Mouse (Mus musculus) stomach, embryonic 16.5 days (tissue): ENCODE measurements around the gene Hist1h3a. TPM values are rescaled to one million over a fixed set of nuclear protein-coding genes. Genes with fewer than 3 reads are reported as not detected.

Source experiments
- ATAC-seq: fragments of 200-750 bp; cut with Nextera tagmentation; 2 replicates; pipeline ENCODE4 v1.8.0; 2017; ENCODE audit warnings: moderate number of reproducible peaks, moderate TSS enrichment; ENCODE audit not compliant: insufficient read depth, low FRiP score
- H3K27ac ChIP-seq: fragments of 300-500 bp; sonication (generic); 2 replicates; pipeline ENCODE4 v1.5.1; 2014; ENCODE audit warnings: low read length
- H3K27me3 ChIP-seq: fragments of 300-500 bp; sonication (generic); 2 replicates; pipeline ENCODE4 v1.6.1; 2014; ENCODE audit warnings: low read length, control low read depth, mixed read lengths; ENCODE audit not compliant: control insufficient read depth, insufficient read depth
- H3K36me3 ChIP-seq: fragments of 300-500 bp; sonication (generic); 2 replicates; pipeline ENCODE4 v1.6.1; 2014; ENCODE audit warnings: low read length; ENCODE audit not compliant: control insufficient read depth, insufficient read depth
- H3K4me1 ChIP-seq: fragments of 300-500 bp; sonication (generic); 2 replicates; pipeline ENCODE4 v1.6.1; 2014; ENCODE audit warnings: low read length, control low read depth, mixed read lengths; ENCODE audit not compliant: control insufficient read depth, insufficient read depth
- H3K4me2 ChIP-seq: fragments of 300-500 bp; sonication (generic); 2 replicates; pipeline ENCODE4 v1.6.1; 2014; ENCODE audit warnings: low read depth, low read length, mixed read lengths
- H3K4me3 ChIP-seq: fragments of 300-500 bp; sonication (generic); replicated peaks from 2 replicates; pipeline ENCODE4 v1.5.1; 2014; ENCODE audit warnings: mild to moderate bottlenecking, low read length
- H3K9ac ChIP-seq: fragments of 300-500 bp; sonication (generic); 2 replicates; pipeline ENCODE4 v1.6.1; 2014; ENCODE audit warnings: low read length
- H3K9me3 ChIP-seq: fragments of 300-500 bp; sonication (generic); replicated peaks from 2 replicates; pipeline ENCODE4 v1.6.1; 2016; ENCODE audit warnings: low read length, control low read depth; ENCODE audit not compliant: control insufficient read depth
- WGBS: fragments of 180-500 bp; shearing (Covaris S2); extraction: QIAGEN DNeasy Blood & Tissue Kit; methylation state at CpG from one replicate; pipeline ENCODE4 v1.1.7; 2014; 5-methylcytosine and 5-hydroxymethylcytosine counted together
- polyA plus RNA-seq: library from polyadenylated mRNA; unstranded; fragments of >200 nt; fragmentation: Nextera tagmentation; extraction: Ambion mirVana; gene quantifications from 2 replicates; pipeline ENCODE4 v1.2.1, GENCODE M21; 2015

Hist1h3a gene
- polyA plus RNA-seq, 1 experiment from 2014 or later: 3.5 TPM

DNA sequence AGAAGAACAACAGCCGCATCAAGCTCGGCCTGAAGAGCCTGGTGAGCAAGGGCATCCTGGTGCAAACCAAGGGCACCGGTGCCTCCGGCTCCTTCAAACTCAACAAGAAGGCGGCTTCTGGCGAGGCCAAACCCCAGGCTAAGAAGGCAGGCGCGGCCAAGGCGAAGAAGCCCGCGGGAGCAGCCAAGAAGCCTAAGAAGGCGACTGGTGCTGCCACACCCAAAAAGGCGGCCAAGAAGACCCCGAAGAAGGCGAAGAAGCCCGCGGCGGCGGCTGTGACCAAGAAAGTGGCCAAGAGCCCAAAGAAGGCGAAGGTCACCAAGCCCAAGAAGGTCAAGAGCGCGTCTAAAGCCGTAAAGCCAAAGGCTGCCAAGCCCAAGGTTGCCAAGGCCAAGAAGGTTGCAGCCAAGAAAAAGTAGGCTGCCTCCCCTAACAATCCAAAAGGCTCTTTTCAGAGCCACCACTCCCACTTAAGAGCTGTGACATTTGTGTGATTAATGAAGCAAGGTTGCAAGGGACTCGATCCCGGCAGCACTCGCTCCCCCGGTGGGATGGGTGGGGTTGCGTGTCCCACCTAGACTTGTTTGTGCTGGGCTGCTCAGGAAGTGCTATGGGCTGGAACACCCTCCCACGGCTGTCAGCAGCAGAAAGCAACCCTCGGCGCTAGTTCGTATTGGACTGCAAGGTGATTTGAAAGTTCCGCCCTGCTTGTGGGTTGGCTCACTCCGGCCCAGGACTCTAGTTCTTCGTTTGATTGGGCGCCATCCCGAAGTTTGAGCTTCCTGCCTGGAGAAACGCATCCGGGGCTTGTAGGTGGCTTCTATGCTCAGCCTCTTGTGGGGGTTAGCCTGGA is 22.9 kb downstream of the Hist1h3a start:
- Histone ChIP-seq H3K9me3 (no peaks in the 10 kb centered on the region), H3K4me3 (peak overlapping the region; percentile 70), H3K4me2 (peak overlapping the region; percentile 91), H3K9ac (peak overlapping the region; percentile 85), H3K36me3 (no peaks in the 10 kb centered on the region), H3K4me1 (peaks cover 17% of the 10 kb centered on the region; the same call in 1 of the 2 replicates), H3K27me3 (no peaks in the 10 kb centered on the region), H3K27ac (peak overlapping the region; percentile 99)
- WGBS: under 1% methylated on average over 39 of the region's 39 CpGs
- peak; percentile 93 for ATAC-seq

DNA sequence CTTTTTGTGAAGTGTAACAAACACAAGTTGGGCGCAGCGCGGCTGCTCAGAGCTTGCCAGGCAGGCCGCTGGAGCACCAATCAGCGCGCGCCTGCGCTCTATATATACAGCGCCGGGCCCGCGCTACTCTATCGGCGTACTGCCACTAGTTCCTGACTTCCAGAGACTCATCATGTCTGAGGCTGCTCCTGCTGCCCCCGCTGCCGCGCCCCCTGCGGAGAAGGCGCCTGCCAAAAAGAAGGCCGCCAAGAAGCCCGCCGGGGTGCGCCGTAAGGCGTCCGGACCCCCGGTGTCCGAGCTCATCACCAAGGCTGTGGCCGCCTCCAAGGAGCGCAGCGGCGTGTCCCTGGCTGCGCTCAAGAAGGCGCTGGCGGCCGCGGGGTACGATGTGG is 23.5 kb downstream of the Hist1h3a start, which contains the start of gene Hist1h1c:
Gene Hist1h1c (plus strand): TSS at position 132 of the 392 bp plus-strand sequence.
- H3K4me2 ChIP-seq: peak within 1 kb of the TSS; percentile 91
- no peaks in the 10 kb centered on the region for H3K9me3 ChIP-seq
- peaks cover 13% of the 10 kb centered on the region; the same call in 1 of the 2 replicates for H3K4me1 ChIP-seq
- H3K9ac ChIP-seq: peak within 1 kb of the TSS; percentile 85
- ATAC-seq: peak; percentile 92
- H3K27me3 ChIP-seq: no peaks in the 10 kb centered on the region
- under 1% methylated on average over 32 of the region's 38 CpGs for WGBS
- no peaks in the 10 kb centered on the region for H3K36me3 ChIP-seq
- H3K4me3 ChIP-seq: peak within 1 kb of the TSS; percentile 70
- H3K27ac ChIP-seq: peak within 1 kb of the TSS; percentile 99

DNA sequence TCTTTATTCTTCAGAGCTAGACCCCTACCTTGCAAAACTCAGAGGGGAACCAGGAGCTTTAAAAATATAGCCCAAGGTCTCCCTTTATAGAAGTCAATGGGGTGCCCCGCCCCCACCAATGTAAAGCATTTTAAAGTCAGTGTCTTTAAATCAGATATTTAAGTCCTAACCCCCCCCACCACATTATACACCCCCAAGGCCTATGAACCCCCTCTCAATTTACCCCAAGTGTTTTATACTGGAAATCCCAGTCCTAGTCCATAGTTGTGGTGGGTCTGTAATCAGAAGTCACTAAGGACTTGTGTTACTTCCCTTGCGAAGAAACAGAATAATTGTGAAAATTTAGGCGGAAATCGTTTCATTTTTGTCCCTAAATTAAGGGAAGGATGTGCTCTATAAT is 24.1 kb downstream of the Hist1h3a start:
- Histone ChIP-seq H3K4me3 (peak overlapping the region; percentile 70), H3K9ac (peak overlapping the region; percentile 58), H3K4me1 (peaks cover 13% of the 10 kb centered on the region; the same call in 1 of the 2 replicates), H3K27me3 (no peaks in the 10 kb centered on the region), H3K9me3 (no peaks in the 10 kb centered on the region), H3K27ac (peak overlapping the region; percentile 99), H3K4me2 (peak overlapping the region; percentile 39), H3K36me3 (no peaks in the 10 kb centered on the region)
- no peak for ATAC-seq
- WGBS: 23% methylated on average over 4 of the region's 4 CpGs

DNA sequence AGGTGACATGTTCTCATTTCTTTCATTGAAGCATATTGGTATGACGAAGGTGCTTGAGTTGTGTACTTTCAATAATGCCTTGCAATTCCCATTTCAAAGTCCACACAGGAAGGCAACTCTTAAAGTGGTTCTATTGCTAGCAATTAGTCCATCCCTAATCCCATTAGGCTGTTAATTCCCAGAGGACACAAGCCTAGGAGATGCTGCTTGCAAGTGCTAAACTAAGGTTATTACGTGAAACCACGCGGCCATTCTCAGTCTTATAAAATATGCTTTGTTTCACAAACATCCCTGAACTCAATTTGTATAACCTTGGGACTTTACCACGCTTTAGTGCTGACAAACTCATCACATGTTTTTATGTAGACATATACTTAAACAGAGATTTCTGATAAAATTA is 25.1 kb downstream of the Hist1h3a start:
- Histone ChIP-seq H3K27ac (no peak overlapping the region), H3K4me2 (no peak overlapping the region), H3K4me1 (peaks cover 13% of the 10 kb centered on the region; the same call in 1 of the 2 replicates), H3K36me3 (no peaks in the 10 kb centered on the region), H3K9me3 (no peaks in the 10 kb centered on the region), H3K27me3 (no peaks in the 10 kb centered on the region), H3K4me3 (no peak overlapping the region), H3K9ac (no peak overlapping the region)
- ATAC-seq: no peak
- 87% methylated on average over 5 of the region's 5 CpGs for WGBS

DNA sequence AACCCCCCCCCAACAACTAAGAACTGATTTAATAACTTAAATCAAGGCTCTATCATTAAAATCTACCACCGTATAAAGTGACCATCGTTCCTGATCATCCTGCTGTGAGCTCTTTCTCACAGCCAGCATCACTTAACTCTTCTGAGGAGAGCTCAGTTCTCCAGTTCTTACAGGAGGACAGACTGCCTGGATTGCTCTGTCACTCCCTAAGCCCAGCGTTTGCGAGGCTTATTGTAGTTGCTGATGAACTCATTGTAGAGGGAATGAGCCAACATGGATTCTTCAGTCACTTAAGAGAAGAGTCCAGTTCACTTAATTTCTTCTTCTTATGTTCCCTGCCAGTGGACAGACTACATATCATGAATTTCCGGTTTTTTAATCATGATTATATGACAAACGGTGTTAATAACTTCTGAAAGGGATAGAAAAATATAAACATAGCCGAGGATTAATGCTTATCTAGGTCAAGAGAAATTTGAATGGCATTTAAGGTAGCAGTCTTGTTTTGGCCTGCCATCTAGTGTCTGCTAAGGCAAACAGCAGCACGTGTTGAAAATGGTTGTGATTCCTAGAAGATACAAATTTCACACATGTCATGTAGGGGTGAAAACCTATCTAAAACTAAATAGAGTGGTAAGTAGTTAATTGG is 29.9 kb downstream of the Hist1h3a start:
- Histone ChIP-seq H3K27me3 (no peaks in the 10 kb centered on the region), H3K4me2 (no peak overlapping the region), H3K9ac (no peak overlapping the region), H3K36me3 (no peaks in the 10 kb centered on the region), H3K4me1 (no peaks in the 10 kb centered on the region), H3K4me3 (no peak overlapping the region), H3K27ac (no peak overlapping the region), H3K9me3 (no peaks in the 10 kb centered on the region)
- ATAC-seq: no peak
- WGBS: 22% methylated on average over 8 of the region's 8 CpGs

DNA sequence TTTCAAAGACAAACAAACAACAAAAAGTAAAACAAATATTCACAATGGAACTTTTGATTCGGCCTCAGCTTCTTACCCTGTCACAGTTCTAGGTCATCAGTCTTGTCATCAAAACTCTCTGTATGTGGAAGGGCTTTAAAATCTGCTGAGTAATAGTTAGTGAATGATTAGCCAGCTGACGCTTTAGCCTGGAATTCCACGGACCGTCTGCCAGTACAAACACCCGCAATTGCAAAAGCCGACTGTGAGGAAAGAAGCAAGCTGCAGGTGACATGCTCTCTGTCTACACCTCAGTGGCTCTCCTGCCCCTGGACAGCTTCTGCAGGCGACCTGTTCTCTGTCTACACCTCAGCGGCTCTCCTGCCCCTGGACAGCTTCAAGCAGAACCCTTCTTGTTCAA is 31.7 kb downstream of the Hist1h3a start:
- Histone ChIP-seq H3K4me3 (no peak overlapping the region), H3K4me1 (no peaks in the 10 kb centered on the region), H3K4me2 (no peak overlapping the region), H3K36me3 (no peaks in the 10 kb centered on the region), H3K9me3 (no peaks in the 10 kb centered on the region), H3K27ac (no peak overlapping the region), H3K27me3 (no peaks in the 10 kb centered on the region), H3K9ac (no peak overlapping the region)
- WGBS: 22% methylated on average over 8 of the region's 8 CpGs
- peak; percentile 66; the same call in 1 of the 2 replicates for ATAC-seq

DNA sequence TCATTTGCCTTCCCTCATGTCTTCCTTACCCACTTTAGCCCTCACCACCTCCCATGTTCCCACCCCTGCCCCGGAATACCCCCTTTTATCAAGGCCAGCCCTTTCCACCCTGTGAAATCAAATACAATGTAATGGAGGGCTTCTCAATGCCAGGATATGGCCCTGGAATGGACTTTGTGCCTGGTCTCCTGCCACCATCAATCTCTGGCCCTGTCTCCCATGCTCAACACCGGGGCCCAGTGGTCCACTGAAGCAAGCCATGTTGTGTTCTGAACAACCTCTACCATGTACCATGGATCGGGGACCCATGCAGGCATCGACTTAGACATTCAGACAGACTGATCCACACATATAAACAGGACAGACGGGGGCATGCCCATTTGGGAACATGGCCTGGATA is 32.5 kb downstream of the Hist1h3a start:
- no peaks in the 10 kb centered on the region for H3K9me3 ChIP-seq
- no peak for ATAC-seq
- no peaks in the 10 kb centered on the region for H3K27me3 ChIP-seq
- H3K4me1 ChIP-seq: no peaks in the 10 kb centered on the region
- no peak overlapping the region for H3K9ac ChIP-seq
- H3K36me3 ChIP-seq: no peaks in the 10 kb centered on the region
- WGBS: 88% methylated on average over 5 of the region's 5 CpGs
- H3K4me2 ChIP-seq: no peak overlapping the region
- no peak overlapping the region for H3K4me3 ChIP-seq
- no peak overlapping the region for H3K27ac ChIP-seq

DNA sequence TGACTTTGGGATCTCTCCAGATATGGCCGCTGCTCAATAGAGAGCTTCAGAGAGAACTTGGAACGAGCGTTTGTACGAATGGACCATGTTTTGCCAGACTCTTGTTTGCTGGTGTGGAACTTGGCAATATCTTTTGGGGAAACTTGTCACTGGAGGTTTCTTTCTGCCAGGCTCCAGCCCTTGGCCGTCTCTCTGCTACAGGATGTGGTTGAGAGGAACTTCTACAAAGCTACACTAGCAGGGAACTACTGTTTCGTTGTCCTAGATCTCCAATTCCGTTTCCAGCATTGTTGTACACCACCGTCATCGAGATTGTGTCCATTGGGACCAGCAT is 33.0 kb downstream of the Hist1h3a start:
- H3K4me2 ChIP-seq: no peak overlapping the region
- no peak overlapping the region for H3K4me3 ChIP-seq
- H3K27me3 ChIP-seq: no peaks in the 10 kb centered on the region
- H3K36me3 ChIP-seq: no peaks in the 10 kb centered on the region
- ATAC-seq: no peak
- H3K27ac ChIP-seq: no peak overlapping the region
- H3K9ac ChIP-seq: no peak overlapping the region
- H3K9me3 ChIP-seq: no peaks in the 10 kb centered on the region
- H3K4me1 ChIP-seq: no peaks in the 10 kb centered on the region
- WGBS: 87% methylated on average over 9 of the region's 9 CpGs

DNA sequence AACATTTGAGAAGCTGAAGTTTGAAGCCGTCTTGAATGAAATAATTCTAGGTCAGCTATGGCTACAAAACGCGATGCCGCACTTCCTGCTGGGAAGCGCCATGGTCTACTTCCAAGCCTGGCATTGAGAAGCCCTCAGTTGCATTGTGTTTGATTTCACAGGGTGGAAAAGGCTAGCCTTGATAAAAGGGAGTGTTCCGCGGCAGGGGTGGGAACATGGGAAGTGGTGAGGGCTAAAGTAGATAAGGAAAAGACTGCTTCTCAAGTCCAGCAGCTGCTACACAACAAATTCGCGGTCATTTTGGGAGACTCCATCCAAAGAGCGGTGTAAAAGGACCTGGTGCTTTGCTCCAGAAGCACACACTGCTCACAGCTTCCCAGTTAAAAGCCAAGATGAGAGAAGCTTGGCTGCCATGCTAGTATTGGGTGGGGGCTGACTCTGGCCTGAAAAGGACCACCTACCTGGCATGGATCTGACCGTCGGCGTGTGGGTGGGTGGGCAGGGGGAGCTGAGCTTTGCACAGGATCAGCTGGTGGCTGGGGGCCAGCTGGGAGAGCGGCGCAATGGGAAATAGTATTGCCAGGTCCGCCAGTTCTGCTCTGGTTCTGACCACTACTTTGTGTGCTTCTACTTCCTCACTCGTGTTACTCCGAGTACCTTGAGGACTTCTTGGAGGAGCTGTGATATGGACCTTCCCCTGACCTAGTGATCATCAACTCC is 33.6 kb downstream of the Hist1h3a start:
- Histone ChIP-seq H3K9me3 (no peaks in the 10 kb centered on the region), H3K4me1 (no peaks in the 10 kb centered on the region), H3K4me3 (no peak overlapping the region), H3K27me3 (no peaks in the 10 kb centered on the region), H3K9ac (no peak overlapping the region), H3K4me2 (no peak overlapping the region), H3K27ac (no peak overlapping the region), H3K36me3 (no peaks in the 10 kb centered on the region)
- no peak for ATAC-seq
- 84% methylated on average over 18 of the region's 18 CpGs for WGBS
